Mouse (Mus musculus) forebrain, embryonic 11.5 days (tissue): ENCODE results near the gene Marcksl1. TPM values are rescaled to one million over a fixed set of nuclear protein-coding genes. Genes with fewer than 3 reads are reported as not detected.

Source experiments
- ATAC-seq: fragments of 200-750 bp; cut with Nextera tagmentation; replicated peaks from 2 replicates; pipeline ENCODE4 v1.8.0; 2017; ENCODE audit warnings: moderate TSS enrichment; ENCODE audit not compliant: low FRiP score
- DNase-seq: peaks from one replicate; pipeline ENCODE4 v3.0.0-alpha.2; 2017; ENCODE audit warnings: low spot score
- H3K27ac ChIP-seq: fragments of 300-500 bp; sonication (generic); 2 replicates; pipeline ENCODE4 v1.5.1; 2014; ENCODE audit warnings: low read depth, low read length
- H3K27me3 ChIP-seq: fragments of 300-500 bp; sonication (generic); 2 replicates; pipeline ENCODE4 v1.6.1; 2014; ENCODE audit warnings: mild to moderate bottlenecking, low read length, mixed read lengths; ENCODE audit not compliant: control insufficient read depth, insufficient read depth
- H3K36me3 ChIP-seq: fragments of 300-500 bp; sonication (generic); 2 replicates; pipeline ENCODE4 v1.6.1; 2014; ENCODE audit warnings: mild to moderate bottlenecking, low read length, moderate library complexity, mixed read lengths; ENCODE audit not compliant: control insufficient read depth, insufficient read depth
- H3K4me1 ChIP-seq: fragments of 300-500 bp; sonication (generic); replicated peaks from 2 replicates; pipeline ENCODE4 v1.6.1; 2014; ENCODE audit warnings: low read length, mixed read lengths; ENCODE audit not compliant: control insufficient read depth, insufficient read depth
- H3K4me2 ChIP-seq: fragments of 300-500 bp; sonication (generic); 2 replicates; pipeline ENCODE4 v1.6.1; 2014; ENCODE audit warnings: low read depth, mild to moderate bottlenecking, low read length, moderate library complexity, mixed read lengths; ENCODE audit not compliant: severe bottlenecking
- H3K4me3 ChIP-seq: fragments of 300-500 bp; sonication (generic); 2 replicates; pipeline ENCODE4 v1.5.1; 2014; ENCODE audit warnings: low read depth, low read length
- H3K9ac ChIP-seq: fragments of 300-500 bp; sonication (generic); 2 replicates; pipeline ENCODE4 v1.6.1; 2014; ENCODE audit warnings: low read length
- H3K9me3 ChIP-seq: fragments of 300-500 bp; sonication (generic); 2 replicates; pipeline ENCODE4 v1.6.1; 2016; ENCODE audit warnings: low read length, mixed read lengths; ENCODE audit not compliant: control insufficient read depth
- WGBS: fragments of 180-500 bp; shearing (Covaris S2); extraction: QIAGEN DNeasy Blood & Tissue Kit; methylation state at CpG from one replicate; pipeline ENCODE4 v1.1.7; 2014; 5-methylcytosine and 5-hydroxymethylcytosine counted together
- polyA plus RNA-seq: library from polyadenylated mRNA; unstranded; fragments of >200 nt; fragmentation: Nextera tagmentation; extraction: Ambion mirVana; gene quantifications from 2 replicates; pipeline ENCODE4 v1.2.1, GENCODE M21; 2014

Marcksl1 gene
- polyA plus RNA-seq, 1 experiment from 2014 or later, result 1,728 TPM

- ATAC-seq (no peak), DNase-seq (no peak)
- H3K27ac ChIP-seq, result no peak overlapping the region
- whole genome bisulfite sequencing, result 27% methylated on average over 16 of the region's 16 CpGs
- H3K9me3 ChIP-seq, result no peaks in the 10 kb centered on the region
- H3K9ac ChIP-seq, result peak overlapping the region; percentile 13; the same call in 1 of the 2 replicates
- H3K4me2 ChIP-seq, result no peak overlapping the region
- peaks cover 19% of the 10 kb centered on the region for H3K4me1 ChIP-seq
- H3K36me3 ChIP-seq, result no peaks in the 10 kb centered on the region
- no peak overlapping the region for H3K4me3 ChIP-seq
- H3K27me3 ChIP-seq, result peaks cover 12% of the 10 kb centered on the region
Observed at GRCm38 (mm10) chr4:129495672-129496562, 17.5 kb upstream of the Marcksl1 start.

GRCm38 (mm10) chr4:129496631-129497030 lies 16.8 kb upstream of the Marcksl1 start:
- H3K27me3 ChIP-seq, result peaks cover 5% of the 10 kb centered on the region
- no peak overlapping the region for H3K4me2 ChIP-seq
- peaks cover 12% of the 10 kb centered on the region for H3K4me1 ChIP-seq
- H3K9me3 ChIP-seq, result no peaks in the 10 kb centered on the region
- H3K27ac ChIP-seq, result no peak overlapping the region
- ATAC-seq (no peak), DNase-seq (no peak)
- WGBS, result 59% methylated on average over 6 of the region's 6 CpGs
- H3K4me3 ChIP-seq, result no peak overlapping the region
- H3K9ac ChIP-seq, result peak overlapping the region; percentile 13; the same call in 1 of the 2 replicates
- H3K36me3 ChIP-seq, result no peaks in the 10 kb centered on the region

GRCm38 (mm10) chr4:129498941-129499340 lies 14.4 kb upstream of the Marcksl1 start:
- no peaks in the 10 kb centered on the region for H3K9me3 ChIP-seq
- H3K4me3 ChIP-seq, result no peak overlapping the region
- H3K4me2 ChIP-seq, result no peak overlapping the region
- H3K9ac ChIP-seq, result no peak overlapping the region
- DNase-seq, result no peak
- no peak for ATAC-seq
- no peaks in the 10 kb centered on the region for H3K36me3 ChIP-seq
- peaks cover 9% of the 10 kb centered on the region; the same call in 1 of the 2 replicates for H3K4me1 ChIP-seq
- no peaks in the 10 kb centered on the region for H3K27me3 ChIP-seq
- H3K27ac ChIP-seq, result no peak overlapping the region
- 69% methylated on average over 3 of the region's 3 CpGs for WGBS

- peak overlapping the region; percentile 70 for H3K9ac ChIP-seq
- no peak overlapping the region; the same call in 1 of the 2 replicates for H3K27ac ChIP-seq
- 79% methylated on average over 8 of the region's 8 CpGs for WGBS
- H3K27me3 ChIP-seq, result no peaks in the 10 kb centered on the region
- no peaks in the 10 kb centered on the region for H3K36me3 ChIP-seq
- H3K4me2 ChIP-seq, result peak overlapping the region; percentile 78
- ATAC-seq, result no peak
- H3K9me3 ChIP-seq, result no peaks in the 10 kb centered on the region
- H3K4me3 ChIP-seq, result peak overlapping the region; percentile 39; the same call in 1 of the 2 replicates
- peaks cover 9% of the 10 kb centered on the region; the same call in 1 of the 2 replicates for H3K4me1 ChIP-seq
- no peak for DNase-seq
Observed at GRCm38 (mm10) chr4:129500017-129500416, 13.4 kb upstream of the Marcksl1 start.

GRCm38 (mm10) chr4:129500607-129501566 lies 12.5 kb upstream of the Marcksl1 start:
- no peaks in the 10 kb centered on the region for H3K27me3 ChIP-seq
- H3K36me3 ChIP-seq, result no peaks in the 10 kb centered on the region
- peak overlapping the region; percentile 39 for H3K4me3 ChIP-seq
- ATAC-seq (peak; percentile 94), DNase-seq (peak; percentile 98)
- peaks cover 9% of the 10 kb centered on the region; the same call in 1 of the 2 replicates for H3K4me1 ChIP-seq
- H3K27ac ChIP-seq, result peak overlapping the region; percentile 60
- H3K9me3 ChIP-seq, result no peaks in the 10 kb centered on the region
- 3% methylated on average over 40 of the region's 49 CpGs for WGBS
- peak overlapping the region; percentile 70 for H3K9ac ChIP-seq
- H3K4me2 ChIP-seq, result peak overlapping the region; percentile 78

- Histone ChIP-seq H3K4me2 (no peak overlapping the region), H3K36me3 (no peaks in the 10 kb centered on the region), H3K9me3 (no peaks in the 10 kb centered on the region), H3K9ac (no peak overlapping the region), H3K4me3 (no peak overlapping the region), H3K27ac (no peak overlapping the region), H3K27me3 (no peaks in the 10 kb centered on the region), H3K4me1 (no peaks in the 10 kb centered on the region)
- DNase-seq (no peak), ATAC-seq (no peak)
- WGBS, result 84% methylated on average over 9 of the region's 9 CpGs
Observed at GRCm38 (mm10) chr4:129502327-129502888, 11.0 kb upstream of the Marcksl1 start.

GRCm38 (mm10) chr4:129502901-129503444 lies 10.4 kb upstream of the Marcksl1 start:
- Histone ChIP-seq H3K4me3 (no peak overlapping the region), H3K36me3 (no peaks in the 10 kb centered on the region), H3K4me1 (no peaks in the 10 kb centered on the region), H3K9me3 (no peaks in the 10 kb centered on the region), H3K9ac (no peak overlapping the region), H3K27ac (no peak overlapping the region), H3K4me2 (no peak overlapping the region), H3K27me3 (no peaks in the 10 kb centered on the region)
- DNase-seq (no peak), ATAC-seq (no peak)
- 81% methylated on average over 11 of the region's 11 CpGs for WGBS

- Histone ChIP-seq H3K4me1 (no peaks in the 10 kb centered on the region), H3K4me2 (no peak overlapping the region), H3K27ac (no peak overlapping the region), H3K9me3 (no peaks in the 10 kb centered on the region), H3K4me3 (no peak overlapping the region), H3K27me3 (no peaks in the 10 kb centered on the region), H3K9ac (no peak overlapping the region), H3K36me3 (no peaks in the 10 kb centered on the region)
- no peak for DNase-seq
- no peak for ATAC-seq
- WGBS, result 76% methylated on average over 3 of the region's 3 CpGs
Observed at GRCm38 (mm10) chr4:129505511-129505910, 7.9 kb upstream of the Marcksl1 start.
